Mouse (Mus musculus) forebrain, embryonic 16.5 days (tissue): Measurements from ENCODE around the gene Ptprn2. TPM values are rescaled to one million over a fixed set of nuclear protein-coding genes. Genes with fewer than 3 reads are reported as not detected.
A peak's percentile ranks its signal among the peaks of the same experiment; 100 is the strongest.

Experiments
- ATAC-seq: fragments of 200-750 bp; cut with Nextera tagmentation; 2 replicates; pipeline ENCODE4 v1.8.0; 2017; ENCODE audit warnings: mild to moderate bottlenecking, moderate library complexity
- H3K27ac ChIP-seq: fragments of 300-500 bp; sonication (generic); 2 replicates; pipeline ENCODE4 v1.5.1; 2014; ENCODE audit warnings: low read length, control low read depth
- H3K27me3 ChIP-seq: fragments of 300-500 bp; sonication (generic); replicated peaks from 2 replicates; pipeline ENCODE4 v1.6.1; 2014; ENCODE audit warnings: low read length; ENCODE audit not compliant: control insufficient read depth, insufficient read depth
- H3K36me3 ChIP-seq: fragments of 300-500 bp; sonication (generic); 2 replicates; pipeline ENCODE4 v1.6.1; 2014; ENCODE audit not compliant: control insufficient read depth, insufficient read depth
- H3K4me1 ChIP-seq: fragments of 300-500 bp; sonication (generic); replicated peaks from 2 replicates; pipeline ENCODE4 v1.6.1; 2014; ENCODE audit warnings: low read length; ENCODE audit not compliant: control insufficient read depth, insufficient read depth
- H3K4me2 ChIP-seq: fragments of 300-500 bp; sonication (generic); 2 replicates; pipeline ENCODE4 v1.6.1; 2014; ENCODE audit warnings: mild to moderate bottlenecking, low read length, control low read depth
- H3K4me3 ChIP-seq: fragments of 300-500 bp; sonication (generic); replicated peaks from 2 replicates; pipeline ENCODE4 v1.5.1; 2014; ENCODE audit warnings: mild to moderate bottlenecking, low read length, control low read depth
- H3K9ac ChIP-seq: fragments of 300-500 bp; sonication (generic); replicated peaks from 2 replicates; pipeline ENCODE4 v1.6.1; 2014; ENCODE audit warnings: low read depth, low read length, control low read depth
- H3K9me3 ChIP-seq: fragments of 300-500 bp; sonication (generic); 2 replicates; pipeline ENCODE4 v1.6.1; 2016; ENCODE audit warnings: low read length; ENCODE audit not compliant: control insufficient read depth
- WGBS: fragments of 180-500 bp; shearing (Covaris S2); extraction: QIAGEN DNeasy Blood & Tissue Kit; methylation state at CpG from one replicate; pipeline ENCODE4 v1.1.7; 2014; 5-methylcytosine and 5-hydroxymethylcytosine counted together
- polyA plus RNA-seq: library from polyadenylated mRNA; unstranded; fragments of >200 nt; fragmentation: Nextera tagmentation; extraction: Ambion mirVana; gene quantifications from 2 replicates; pipeline ENCODE4 v1.2.1, GENCODE M21; 2015

Ptprn2 gene
- polyA plus RNA-seq, 1 experiment from 2014 or later, result 11.5 TPM

DNA sequence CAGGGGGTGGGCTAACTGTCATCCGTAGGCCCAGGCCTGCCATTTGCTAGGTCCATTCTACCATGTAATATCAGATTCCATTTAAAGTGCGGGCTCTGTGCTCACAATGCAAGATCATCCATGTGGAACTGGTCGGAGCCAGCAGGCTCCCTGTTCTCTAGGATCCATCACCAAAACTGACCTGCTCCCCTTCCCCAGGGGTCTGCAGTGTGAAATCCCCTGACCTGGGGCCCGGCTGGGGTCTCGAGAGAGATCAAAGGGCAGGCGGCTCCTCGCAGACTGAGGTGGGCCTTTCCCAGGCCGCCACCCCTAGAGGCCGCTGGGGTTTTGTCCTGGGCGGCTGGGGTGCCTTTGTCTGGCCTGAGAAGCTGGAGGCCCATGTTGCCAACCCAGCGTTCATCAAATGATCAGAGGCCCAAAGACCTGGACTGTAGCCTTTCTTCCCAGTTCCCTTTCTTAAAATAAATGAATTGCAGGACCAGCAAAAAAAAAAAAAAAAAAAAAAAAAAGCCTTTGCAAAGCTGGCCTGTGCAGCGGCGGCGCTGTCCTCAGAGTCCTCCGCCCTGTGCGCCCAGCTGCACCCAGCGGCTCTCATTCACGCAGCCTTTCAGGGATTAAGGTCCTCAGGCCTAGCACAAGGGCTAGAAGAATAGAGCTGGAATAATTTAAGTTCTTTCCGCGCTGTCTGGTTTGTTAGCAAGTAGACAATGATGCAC, 771.8 kb downstream of the Ptprn2 start:
- H3K4me3 ChIP-seq, result no peak overlapping the region
- peak overlapping the region; percentile 40 for H3K9ac ChIP-seq
- no peaks in the 10 kb centered on the region for H3K9me3 ChIP-seq
- 10% methylated on average over 20 of the region's 20 CpGs for WGBS
- H3K27me3 ChIP-seq, result no peaks in the 10 kb centered on the region
- no peak overlapping the region for H3K4me2 ChIP-seq
- H3K4me1 ChIP-seq, result peaks cover 24% of the 10 kb centered on the region
- peak overlapping the region; percentile 78 for H3K27ac ChIP-seq
- H3K36me3 ChIP-seq, result no peaks in the 10 kb centered on the region
- peak; percentile 83 for ATAC-seq

DNA sequence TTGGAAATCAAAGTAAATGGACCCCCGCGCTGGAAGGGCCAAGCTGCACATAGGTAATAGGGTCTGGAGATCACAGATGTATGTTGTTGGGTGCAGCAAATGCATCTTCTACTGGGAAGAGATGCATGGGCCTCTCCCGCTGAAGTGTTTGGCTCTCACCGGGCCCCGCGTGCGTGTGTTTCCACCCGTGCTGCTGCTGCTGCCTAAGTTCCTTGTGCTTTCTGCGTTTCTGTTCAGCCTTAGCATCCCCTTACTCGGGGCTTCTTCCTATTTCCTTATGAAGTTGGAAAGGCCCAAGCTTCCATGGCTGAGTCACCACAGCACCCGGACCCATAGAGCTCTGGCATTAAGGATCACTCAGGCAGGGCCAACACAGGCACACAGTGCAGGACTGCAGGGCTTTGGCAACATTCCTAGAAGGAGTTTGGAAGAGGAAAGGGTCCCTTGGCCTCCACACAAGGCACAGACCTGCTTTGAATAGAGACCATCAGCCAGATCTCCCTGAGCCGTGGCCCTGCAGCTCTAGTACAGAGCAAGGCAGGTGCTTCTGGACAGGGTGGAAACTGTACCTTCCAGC, 772.5 kb downstream of the Ptprn2 start:
- H3K9ac ChIP-seq, result peak overlapping the region; percentile 5; the same call in 1 of the 2 replicates
- H3K27me3 ChIP-seq, result no peaks in the 10 kb centered on the region
- H3K4me3 ChIP-seq, result no peak overlapping the region
- no peaks in the 10 kb centered on the region for H3K36me3 ChIP-seq
- WGBS, result 7% methylated on average over 12 of the region's 12 CpGs
- peak; percentile 80 for ATAC-seq
- no peaks in the 10 kb centered on the region for H3K9me3 ChIP-seq
- H3K4me2 ChIP-seq, result no peak overlapping the region
- peaks cover 24% of the 10 kb centered on the region for H3K4me1 ChIP-seq
- peak overlapping the region; percentile 78 for H3K27ac ChIP-seq

DNA sequence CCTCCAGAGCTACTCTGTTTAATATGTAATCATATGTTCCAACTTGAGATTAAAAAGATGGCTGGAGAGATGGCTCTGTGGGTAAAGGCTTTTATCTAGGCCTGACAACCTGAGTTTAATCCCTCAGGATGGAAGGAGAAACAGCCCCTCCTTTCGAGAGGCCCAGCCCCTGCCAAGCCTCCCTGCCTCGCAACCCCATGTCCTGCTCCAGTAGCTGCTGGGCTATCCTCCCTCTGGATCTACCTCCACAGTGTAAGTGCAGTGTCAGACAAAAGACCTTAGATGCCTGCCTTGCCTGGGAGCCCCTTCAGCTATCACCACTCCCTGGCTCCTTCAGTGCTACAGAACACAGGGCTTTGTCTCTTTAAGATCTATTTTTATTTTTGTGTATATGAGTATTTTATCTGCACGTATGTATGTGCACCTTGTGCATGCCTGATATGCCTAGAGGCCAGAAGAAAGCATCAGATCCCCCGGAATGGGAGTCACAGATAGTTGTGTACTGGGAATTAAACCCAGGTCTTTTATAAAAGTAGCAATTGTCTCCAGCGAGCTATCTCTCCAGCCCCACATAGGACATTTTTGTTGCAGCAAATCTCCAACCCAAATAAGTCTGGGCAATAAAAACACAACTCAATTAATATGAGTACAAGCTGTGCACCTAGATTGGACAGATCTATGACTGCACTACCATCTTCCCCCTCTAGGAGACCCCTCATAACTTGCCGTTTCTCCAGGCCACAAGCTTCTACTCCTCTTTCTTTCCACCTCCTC, 775.1 kb downstream of the Ptprn2 start:
- WGBS, result 63% methylated on average over 6 of the region's 6 CpGs
- Histone ChIP-seq H3K9me3 (no peaks in the 10 kb centered on the region), H3K4me1 (peaks cover 24% of the 10 kb centered on the region), H3K4me2 (no peak overlapping the region), H3K27me3 (no peaks in the 10 kb centered on the region), H3K4me3 (no peak overlapping the region), H3K36me3 (no peaks in the 10 kb centered on the region), H3K9ac (no peak overlapping the region), H3K27ac (no peak overlapping the region)
- ATAC-seq, result no peak

DNA sequence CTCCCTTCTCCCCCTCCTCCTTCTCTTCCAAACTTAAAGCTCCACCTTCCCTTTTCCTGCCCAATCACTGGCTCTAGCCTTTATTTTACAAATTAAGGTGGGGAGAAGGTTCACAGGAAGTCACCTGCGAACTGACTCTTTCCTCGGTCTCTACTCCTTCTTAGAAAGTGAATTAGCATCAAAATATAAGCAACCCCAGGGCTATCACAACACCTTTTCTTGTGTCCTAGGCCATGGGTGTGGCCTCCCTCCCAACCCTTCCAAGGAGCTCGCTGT, 775.6 kb downstream of the Ptprn2 start:
- H3K9ac ChIP-seq, result no peak overlapping the region
- no peak overlapping the region for H3K4me3 ChIP-seq
- no peaks in the 10 kb centered on the region for H3K27me3 ChIP-seq
- H3K36me3 ChIP-seq, result no peaks in the 10 kb centered on the region
- H3K9me3 ChIP-seq, result no peaks in the 10 kb centered on the region
- H3K27ac ChIP-seq, result no peak overlapping the region
- H3K4me1 ChIP-seq, result peaks cover 23% of the 10 kb centered on the region
- H3K4me2 ChIP-seq, result no peak overlapping the region
- WGBS, result 64% methylated on average over 3 of the region's 3 CpGs
- ATAC-seq, result no peak

DNA sequence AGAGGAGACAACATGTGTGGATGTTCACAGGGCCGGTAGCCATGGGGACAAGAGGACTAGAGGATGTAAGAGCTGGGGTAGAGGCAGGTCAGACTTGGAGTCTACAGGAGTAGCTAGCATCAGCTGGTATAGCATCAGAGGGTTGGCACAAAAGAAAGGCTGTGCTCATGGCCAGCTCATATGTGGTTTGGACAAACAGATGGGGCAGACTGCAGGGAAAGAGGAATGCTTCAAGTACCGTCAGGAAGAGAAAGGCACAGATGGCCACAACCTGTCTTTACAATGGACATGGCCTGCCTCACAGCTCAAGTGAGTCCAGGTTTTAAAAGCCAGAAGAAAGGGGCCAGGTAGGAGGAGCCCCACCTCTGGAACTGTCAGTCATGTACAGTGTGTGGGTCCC, 776.5 kb downstream of the Ptprn2 start:
- WGBS, result 73% methylated on average over 2 of the region's 2 CpGs
- H3K9ac ChIP-seq, result no peak overlapping the region
- no peak overlapping the region for H3K27ac ChIP-seq
- no peaks in the 10 kb centered on the region for H3K9me3 ChIP-seq
- H3K4me3 ChIP-seq, result no peak overlapping the region
- no peak overlapping the region for H3K4me2 ChIP-seq
- peaks cover 15% of the 10 kb centered on the region for H3K4me1 ChIP-seq
- H3K27me3 ChIP-seq, result no peaks in the 10 kb centered on the region
- ATAC-seq, result no peak
- no peaks in the 10 kb centered on the region for H3K36me3 ChIP-seq

DNA sequence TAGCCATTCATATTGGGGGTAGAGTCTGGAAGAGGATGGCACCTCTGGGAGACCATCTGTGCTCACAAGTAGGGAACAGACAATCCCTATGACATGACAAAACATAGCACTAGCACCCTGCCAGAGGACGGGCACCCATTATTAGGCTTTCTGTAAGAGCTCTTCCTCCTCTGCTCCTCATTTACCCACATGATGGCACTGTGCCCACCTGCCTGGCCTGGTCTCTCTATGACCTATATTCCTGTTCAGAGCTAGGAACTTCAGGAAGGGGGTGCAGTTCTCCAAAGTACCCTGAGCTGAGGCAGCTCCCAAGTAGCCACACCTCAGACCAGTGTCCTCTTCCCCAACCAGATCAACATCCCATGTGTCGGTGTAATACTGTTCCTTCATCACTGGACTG, 777.6 kb downstream of the Ptprn2 start:
- no peaks in the 10 kb centered on the region for H3K27me3 ChIP-seq
- no peak overlapping the region for H3K27ac ChIP-seq
- H3K36me3 ChIP-seq, result no peaks in the 10 kb centered on the region
- no peaks in the 10 kb centered on the region for H3K9me3 ChIP-seq
- H3K4me1 ChIP-seq, result peaks cover 5% of the 10 kb centered on the region
- no peak for ATAC-seq
- no peak overlapping the region for H3K9ac ChIP-seq
- H3K4me2 ChIP-seq, result no peak overlapping the region
- WGBS, result 68% methylated on average over 2 of the region's 2 CpGs
- no peak overlapping the region for H3K4me3 ChIP-seq

DNA sequence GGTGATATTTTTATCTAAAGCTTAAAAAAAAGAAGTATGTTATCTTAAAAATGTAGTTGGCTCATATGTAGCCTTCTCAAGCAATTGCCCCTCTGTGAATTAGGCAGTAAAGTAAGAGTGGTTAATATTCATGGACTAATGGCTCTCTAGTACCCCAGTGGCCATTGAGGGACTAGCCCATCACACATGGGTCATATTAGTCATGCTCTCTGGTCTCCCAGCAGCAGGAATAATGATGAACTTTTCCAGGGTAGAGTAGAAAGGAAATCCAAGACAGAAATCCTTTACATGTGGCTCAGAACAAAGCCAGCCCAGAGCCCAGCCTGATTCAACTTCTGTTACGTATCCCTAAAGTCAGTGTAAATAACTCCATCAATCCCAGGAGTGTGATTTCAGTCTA, 779.7 kb downstream of the Ptprn2 start:
- ATAC-seq, result no peak
- WGBS, result 73% methylated on average over 1 of the region's 1 CpGs
- H3K4me1 ChIP-seq, result peaks cover 9% of the 10 kb centered on the region; the same call in 1 of the 2 replicates
- no peaks in the 10 kb centered on the region for H3K9me3 ChIP-seq
- H3K27me3 ChIP-seq, result no peaks in the 10 kb centered on the region
- H3K9ac ChIP-seq, result no peak overlapping the region
- H3K27ac ChIP-seq, result no peak overlapping the region
- H3K4me2 ChIP-seq, result no peak overlapping the region
- H3K4me3 ChIP-seq, result no peak overlapping the region
- H3K36me3 ChIP-seq, result no peaks in the 10 kb centered on the region

DNA sequence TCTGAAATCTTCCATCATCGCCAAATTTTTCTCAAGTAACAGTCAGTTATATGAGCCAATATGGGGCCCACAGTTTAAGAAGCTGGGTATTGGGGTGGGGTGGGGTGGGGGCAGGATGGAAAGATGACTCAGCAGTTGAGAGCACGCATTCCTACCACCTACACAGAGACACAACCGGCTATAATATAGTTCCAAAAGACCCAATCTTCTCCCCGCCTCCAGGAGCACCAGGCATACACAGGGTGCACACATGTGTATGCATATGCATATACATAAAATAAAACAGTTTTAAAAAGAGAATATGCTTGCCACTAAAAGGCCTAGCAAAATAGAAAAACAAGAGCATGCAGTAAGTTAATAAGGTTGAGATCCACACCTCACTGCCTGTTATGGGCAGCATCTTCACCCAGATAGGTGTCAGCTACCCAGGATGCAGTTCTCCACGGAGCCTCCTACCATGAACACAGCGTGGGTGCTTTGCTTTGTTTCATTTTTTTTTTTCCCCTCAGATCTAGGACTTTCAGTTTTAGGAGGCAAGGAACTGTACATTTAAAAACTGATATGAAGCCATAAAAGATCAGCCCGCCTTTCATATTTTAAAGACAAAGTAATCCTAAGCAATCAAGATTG, 783.1 kb downstream of the Ptprn2 start:
- H3K4me1 ChIP-seq, result peaks cover 19% of the 10 kb centered on the region
- H3K36me3 ChIP-seq, result no peaks in the 10 kb centered on the region
- H3K4me2 ChIP-seq, result no peak overlapping the region
- ATAC-seq, result no peak
- 76% methylated on average over 7 of the region's 7 CpGs for WGBS
- H3K27me3 ChIP-seq, result no peaks in the 10 kb centered on the region
- 0 out of 2 replicates have a peak overlapping the region, but pooled peaks have one; percentile 37 for H3K27ac ChIP-seq
- H3K9ac ChIP-seq, result no peak overlapping the region
- no peak overlapping the region for H3K4me3 ChIP-seq
- no peaks in the 10 kb centered on the region for H3K9me3 ChIP-seq

DNA sequence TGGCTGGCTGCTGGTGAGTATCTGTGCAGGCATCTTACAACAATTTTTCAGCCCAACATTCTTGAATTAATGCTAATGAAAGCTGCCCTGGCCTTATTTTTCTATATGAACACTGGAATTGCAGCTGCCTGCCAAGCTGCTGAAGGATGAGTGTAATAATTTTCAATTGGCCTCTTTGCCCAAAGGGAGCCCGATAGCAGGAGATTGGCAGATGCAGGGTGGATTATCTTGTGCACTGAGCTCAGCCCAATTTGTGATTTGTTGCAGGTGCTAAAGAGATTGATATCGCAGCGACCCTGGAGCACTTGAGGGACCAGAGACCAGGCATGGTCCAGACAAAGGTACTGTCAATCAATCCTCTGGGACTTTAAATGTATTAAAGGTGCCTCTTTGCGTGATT, 783.8 kb downstream of the Ptprn2 start:
- no peaks in the 10 kb centered on the region for H3K36me3 ChIP-seq
- H3K27ac ChIP-seq, result no peak overlapping the region
- H3K27me3 ChIP-seq, result no peaks in the 10 kb centered on the region
- 39% methylated on average over 4 of the region's 4 CpGs for WGBS
- H3K9me3 ChIP-seq, result no peaks in the 10 kb centered on the region
- H3K9ac ChIP-seq, result no peak overlapping the region
- H3K4me2 ChIP-seq, result no peak overlapping the region
- peaks cover 19% of the 10 kb centered on the region for H3K4me1 ChIP-seq
- no peak overlapping the region for H3K4me3 ChIP-seq
- ATAC-seq, result no peak
